Mouse (Mus musculus) MEL (cell line): ENCODE measurements around the gene Polr2h. TPM values are rescaled to one million over a fixed set of nuclear protein-coding genes. Genes with fewer than 3 reads are reported as not detected.
"Not testable (repeated sequence)": the region's sequence is repeated elsewhere in the genome, so short reads cannot be mapped to it uniquely, and the experiment has no call there.

Experiments used
- DNase-seq: peaks from one replicate; pipeline ENCODE4 v3.0.0; 2011; ENCODE audit warnings: low read depth, low spot score
- H3K27ac ChIP-seq: 2 replicates; pipeline ENCODE4 v1.5.1; 2012; ENCODE audit warnings: low read depth, mild to moderate bottlenecking, control low read depth, low read length, moderate library complexity; ENCODE audit not compliant: control insufficient read depth
- H3K27me3 ChIP-seq, 2 experiments: fragments of 150-350 bp in 1 of 2; sonication (generic) in 1 of 2; 2 replicates each; pipeline ENCODE4 v1.6.1; 2012; ENCODE audit warnings: low read length in 2 of 2, mild to moderate bottlenecking in 2 of 2, improper control_type of control experiment in 1 of 2, moderate library complexity in 1 of 2; ENCODE audit not compliant: insufficient read depth in 2 of 2, control insufficient read depth in 1 of 2
- H3K36me3 ChIP-seq, 2 experiments: 2 replicates each; pipeline ENCODE4 v1.6.1; 2012 to 2014; ENCODE audit warnings: low read length in 2 of 2, improper control_type of control experiment in 1 of 2, inconsistent platforms in 1 of 2, mild to moderate bottlenecking in 1 of 2; ENCODE audit not compliant: insufficient read depth in 2 of 2, control insufficient read depth in 1 of 2
- H3K4me1 ChIP-seq, 2 experiments: fragments of 150-350 bp in 1 of 2; sonication (generic) in 1 of 2; 2 replicates each; pipeline ENCODE4 v1.6.1; 2012; ENCODE audit warnings: low read length in 2 of 2, improper control_type of control experiment in 1 of 2, mild to moderate bottlenecking in 1 of 2; ENCODE audit not compliant: insufficient read depth in 2 of 2, control insufficient read depth in 1 of 2
- H3K4me3 ChIP-seq, 2 experiments: fragments of 150-350 bp in 1 of 2; sonication (generic) in 1 of 2; 2 replicates each; pipeline ENCODE4 v1.5.1; 2012; ENCODE audit warnings: low read depth in 2 of 2, low read length in 2 of 2, mild to moderate bottlenecking in 2 of 2, moderate library complexity in 2 of 2, control low read depth in 1 of 2, improper control_type of control experiment in 1 of 2; ENCODE audit not compliant: control insufficient read depth in 1 of 2, insufficient read depth in 1 of 2
- H3K79me2 ChIP-seq: 2 replicates; pipeline ENCODE4 v1.6.1; 2012; ENCODE audit warnings: mild to moderate bottlenecking, low read length, moderate library complexity; ENCODE audit not compliant: control insufficient read depth, poor library complexity, insufficient read depth
- H3K9ac ChIP-seq: 2 replicates; pipeline ENCODE4 v1.6.1; 2012; ENCODE audit warnings: low read depth, mild to moderate bottlenecking, control low read depth, low read length, moderate library complexity; ENCODE audit not compliant: control insufficient read depth, poor library complexity, severe bottlenecking
- H3K9me3 ChIP-seq: fragments of 150-350 bp; sonication (generic); replicated peaks from 2 replicates; pipeline ENCODE4 v1.6.1; 2012; ENCODE audit warnings: mild to moderate bottlenecking, low read length, improper control_type of control experiment, moderate library complexity; ENCODE audit not compliant: insufficient read depth
- BHLHE40 ChIP-seq: IDR thresholded peaks from 2 replicates; pipeline ENCODE4 v1.6.1; 2012; ENCODE audit warnings: low read depth, mild to moderate bottlenecking, inconsistent platforms, low read length, improper control_type of control experiment, borderline replicate concordance
- CHD1 ChIP-seq: IDR thresholded peaks from 2 replicates; pipeline ENCODE4 v1.6.1; 2012; ENCODE audit warnings: low read depth, mild to moderate bottlenecking, inconsistent platforms, low read length, improper control_type of control experiment
- CTCF ChIP-seq, 3 experiments: IDR thresholded peaks in 2 of 3; conservative IDR thresholded peaks in 1 of 3; 2 replicates each; pipeline ENCODE4 v1.5.1; 2011 to 2012; ENCODE audit warnings: low read length in 3 of 3, low read depth in 2 of 3, mild to moderate bottlenecking in 2 of 3, improper control_type of control experiment in 1 of 3, inconsistent platforms in 1 of 3, mixed read lengths in 1 of 3, moderate library complexity in 1 of 3; ENCODE audit not compliant: control insufficient read depth in 1 of 3, insufficient read depth in 1 of 3, poor library complexity in 1 of 3, severe bottlenecking in 1 of 3
- E2F4 ChIP-seq: IDR thresholded peaks from 2 replicates; pipeline ENCODE4 v1.6.1; 2011; ENCODE audit warnings: low read depth, low read length, improper control_type of control experiment, borderline replicate concordance
- ELF1 ChIP-seq: IDR thresholded peaks from 2 replicates; pipeline ENCODE4 v1.6.1; 2014; ENCODE audit warnings: low read depth, mild to moderate bottlenecking, inconsistent platforms, low read length, improper control_type of control experiment, moderate library complexity
- EP300 ChIP-seq, 2 experiments: IDR thresholded peaks; 2 replicates each; pipeline ENCODE4 v1.6.1; 2011; ENCODE audit warnings: improper control_type of control experiment in 2 of 2, low read length in 2 of 2, low read depth in 1 of 2, mild to moderate bottlenecking in 1 of 2
- ETS1 ChIP-seq: IDR thresholded peaks from 2 replicates; pipeline ENCODE4 v1.6.1; 2012; ENCODE audit warnings: low read depth, mild to moderate bottlenecking, inconsistent platforms, low read length, improper control_type of control experiment, moderate library complexity
- GABPA ChIP-seq: IDR thresholded peaks from 2 replicates; pipeline ENCODE4 v1.6.1; 2012; ENCODE audit warnings: low read depth, mild to moderate bottlenecking, inconsistent platforms, low read length, improper control_type of control experiment, moderate library complexity
- GATA1 ChIP-seq: IDR thresholded peaks from 2 replicates; pipeline ENCODE4 v1.6.1; 2011; ENCODE audit warnings: low read depth, low read length, improper control_type of control experiment
- HCFC1 ChIP-seq: IDR thresholded peaks from 2 replicates; pipeline ENCODE4 v1.6.1; 2012; ENCODE audit warnings: low read depth, mild to moderate bottlenecking, inconsistent platforms, low read length, improper control_type of control experiment, moderate library complexity
- MAFK ChIP-seq: IDR thresholded peaks from 2 replicates; pipeline ENCODE4 v1.6.1; 2011; ENCODE audit warnings: low read depth, mild to moderate bottlenecking, low read length, improper control_type of control experiment, borderline replicate concordance
- MAX ChIP-seq: IDR thresholded peaks from 2 replicates; pipeline ENCODE4 v1.6.1; 2011; ENCODE audit warnings: low read length, improper control_type of control experiment
- MAZ ChIP-seq: IDR thresholded peaks from 2 replicates; pipeline ENCODE4 v1.6.1; 2012; ENCODE audit warnings: low read depth, mild to moderate bottlenecking, inconsistent platforms, low read length, improper control_type of control experiment
- MXI1 ChIP-seq: IDR thresholded peaks from 2 replicates; pipeline ENCODE4 v1.6.1; 2011; ENCODE audit warnings: mild to moderate bottlenecking, low read depth, low read length, improper control_type of control experiment
- MYB ChIP-seq: IDR thresholded peaks from 2 replicates; pipeline ENCODE4 v1.6.1; 2011; ENCODE audit warnings: mild to moderate bottlenecking, low read depth, low read length, improper control_type of control experiment
- MYC ChIP-seq: IDR thresholded peaks from 2 replicates; pipeline ENCODE4 v1.6.1; 2011; ENCODE audit warnings: low read depth, mild to moderate bottlenecking, low read length, improper control_type of control experiment, moderate library complexity
- NELFE ChIP-seq: IDR thresholded peaks from 2 replicates; pipeline ENCODE4 v1.6.1; 2011; ENCODE audit warnings: low read depth, low read length, improper control_type of control experiment
- NRF1 ChIP-seq: IDR thresholded peaks from 2 replicates; pipeline ENCODE4 v1.6.1; 2014; ENCODE audit warnings: low read depth, mild to moderate bottlenecking, inconsistent platforms, low read length, improper control_type of control experiment, moderate library complexity; ENCODE audit not compliant: poor library complexity, insufficient read depth, severe bottlenecking
- POLR2A ChIP-seq, 2 experiments: IDR thresholded peaks; 2 replicates each; pipeline ENCODE4 v1.6.1; 2011 to 2012; ENCODE audit warnings: low read length in 2 of 2, mild to moderate bottlenecking in 2 of 2, control low read depth in 1 of 2, improper control_type of control experiment in 1 of 2, low read depth in 1 of 2, moderate library complexity in 1 of 2; ENCODE audit not compliant: control insufficient read depth in 1 of 2, insufficient read depth in 1 of 2, poor library complexity in 1 of 2
- POLR2AphosphoS2 ChIP-seq: IDR thresholded peaks from 2 replicates; pipeline ENCODE4 v1.6.1; 2011; ENCODE audit warnings: low read length, improper control_type of control experiment
- RAD21 ChIP-seq: IDR thresholded peaks from 2 replicates; pipeline ENCODE4 v1.6.1; 2011; ENCODE audit warnings: mild to moderate bottlenecking, low read depth, low read length, improper control_type of control experiment
- SIN3A ChIP-seq: IDR thresholded peaks from 2 replicates; pipeline ENCODE4 v1.6.1; 2012; ENCODE audit warnings: low read length, improper control_type of control experiment, inconsistent platforms
- SMC3 ChIP-seq: IDR thresholded peaks from 2 replicates; pipeline ENCODE4 v1.6.1; 2011; ENCODE audit warnings: low read depth, low read length, improper control_type of control experiment
- TAL1 ChIP-seq: IDR thresholded peaks from 2 replicates; pipeline ENCODE4 v1.6.1; 2012; ENCODE audit warnings: mild to moderate bottlenecking, inconsistent platforms, low read length, moderate library complexity, mixed read lengths
- TBP ChIP-seq: IDR thresholded peaks from 2 replicates; pipeline ENCODE4 v1.8.0; 2011; ENCODE audit warnings: low read depth, low read length, improper control_type of control experiment
- TCF12 ChIP-seq: IDR thresholded peaks from 2 replicates; pipeline ENCODE4 v1.6.1; 2014; ENCODE audit warnings: low read depth, mild to moderate bottlenecking, inconsistent platforms, low read length, improper control_type of control experiment, moderate library complexity
- UBTF ChIP-seq: IDR thresholded peaks from 2 replicates; pipeline ENCODE4 v1.6.1; 2012; ENCODE audit warnings: low read depth, mild to moderate bottlenecking, inconsistent platforms, low read length, improper control_type of control experiment, moderate library complexity, borderline replicate concordance; ENCODE audit not compliant: insufficient read depth
- USF1 ChIP-seq: IDR thresholded peaks from 2 replicates; pipeline ENCODE4 v1.6.1; 2014; ENCODE audit warnings: low read depth, mild to moderate bottlenecking, inconsistent platforms, low read length, improper control_type of control experiment, moderate library complexity
- ZMIZ1 ChIP-seq: IDR thresholded peaks from 2 replicates; pipeline ENCODE4 v1.6.1; 2012; ENCODE audit warnings: low read depth, mild to moderate bottlenecking, inconsistent platforms, low read length, improper control_type of control experiment, moderate library complexity
- polyA plus RNA-seq, 2 experiments: library from polyadenylated mRNA; stranded (reverse) in 1 of 2; unstranded in 1 of 2; fragments of >175 nt in 1 of 2; fragments of >200 nt in 1 of 2; gene quantifications; 2 replicates each; pipeline versions ENCODE4 v1.2.1 to v1.2.4; 2012; ENCODE audit warnings: low replicate concordance in 2 of 2, low read depth in 1 of 2; ENCODE audit not compliant: insufficient read length in 2 of 2, insufficient read depth in 1 of 2, missing spikeins in 1 of 2
- total RNA-seq: library from RNA; depleted of rRNA; stranded (reverse); fragments of 300-350 nt; gene quantifications from 2 replicates; pipeline ENCODE4 v1.2.3, GENCODE M21; 2012; rRNA removed

Gene Polr2h
- total RNA-seq = 174 and 180 TPM in 2 replicates
- polyA plus RNA-seq = 10 to 100 TPM in 1 of 2 experiments, not detected in 1; 95.4 TPM

DNA sequence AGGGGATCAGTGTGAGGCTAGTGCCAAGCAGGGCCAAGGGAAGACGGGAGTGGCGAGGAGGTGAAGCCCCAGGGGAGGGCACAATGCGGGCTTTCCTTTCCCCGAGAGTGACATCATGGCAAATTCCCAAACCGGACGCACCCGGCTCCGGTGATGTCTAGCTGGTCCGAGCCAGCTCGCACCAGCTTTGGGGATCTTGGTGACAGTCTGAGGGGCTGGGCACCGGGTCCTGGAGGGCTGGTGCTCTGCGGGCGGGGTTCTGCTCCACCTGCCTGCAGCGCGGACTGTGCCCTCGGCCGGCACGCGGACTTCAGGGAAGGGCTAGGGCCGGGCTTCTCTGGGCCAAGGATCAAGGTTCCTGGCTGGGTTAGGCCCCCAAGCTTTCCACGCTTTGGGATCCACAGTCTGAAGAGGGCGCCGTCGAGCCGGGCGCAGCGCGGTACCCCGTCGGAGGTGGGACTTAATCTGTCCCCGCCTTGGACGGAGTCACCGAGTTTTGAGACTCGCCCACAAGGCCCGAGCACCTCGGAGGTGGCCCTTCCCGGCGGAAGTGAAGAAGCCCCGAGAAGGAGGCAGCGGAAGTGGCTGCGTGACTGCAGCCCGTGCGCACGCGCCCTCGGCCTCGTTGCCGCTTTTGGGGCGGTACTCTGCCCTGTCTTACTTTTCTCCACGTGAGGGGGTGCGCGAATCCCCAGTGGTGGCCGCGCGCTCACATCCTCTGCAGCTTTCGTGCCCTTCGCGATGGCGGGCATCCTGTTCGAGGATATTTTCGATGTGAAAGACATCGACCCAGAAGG lies at the start of gene Polr2h, which contains the start of gene Clcn2:
Gene Polr2h (plus strand): TSS at position 485 of the 797 bp plus-strand sequence.
Gene Clcn2 (minus strand): TSS at position 566 of the 797 bp plus-strand sequence.
- TF ChIP-seq TAL1 (no peak), MYC (peak; percentile 93), MAFK (no peak), SMC3 (peak; percentile 21; the same call in 1 of the 2 replicates), ZMIZ1 (0 out of 2 replicates have a peak, but pooled peaks have one; percentile 53), RAD21 (peak; percentile 22), MYB (no peak), TBP (peak; percentile 73), MAX (peak; percentile 90), NELFE (peak; percentile 89), ETS1 (peak; percentile 38; the same call in 1 of the 2 replicates), EP300 (IDR thresholded peaks at IDR 0.05; ENCODE audit: low read depth in 1 of 2, low read length in 2 of 2) (no peak), HCFC1 (peak; percentile 89), TCF12 (peak; percentile 27; the same call in 1 of the 2 replicates), E2F4 (no peak), ELF1 (peak; percentile 85), MAZ (peak; percentile 27; the same call in 1 of the 2 replicates), GABPA (no peak), BHLHE40 (peak; percentile 70; the same call in 1 of the 2 replicates), CTCF (IDR thresholded peaks at IDR 0.05 in 2 of 3, conservative IDR thresholded peaks at IDR 0.05 in 1 of 3; ENCODE audit: control insufficient read depth in 1 of 3, insufficient read depth in 1 of 3, low read depth in 2 of 3, low read length in 3 of 3, poor library complexity in 1 of 3, severe bottlenecking in 1 of 3) (peak in 2 of 3 experiments; percentile 77 to 84; a peak in 5 of 6 replicates), NRF1 (peak; percentile 94), USF1 (peak; percentile 79), POLR2AphosphoS2 (peak; percentile 83; the same call in 1 of the 2 replicates), POLR2A (IDR thresholded peaks at IDR 0.05; ENCODE audit: control insufficient read depth in 1 of 2, insufficient read depth in 1 of 2, low read depth in 1 of 2, low read length in 2 of 2, poor library complexity in 1 of 2) (peak; percentile 79 to 82), SIN3A (peak; percentile 88), CHD1 (no peak), UBTF (no peak), GATA1 (no peak), MXI1 (peak; percentile 97)
- Histone ChIP-seq H3K4me1 (peaks cover 0 to 17% of the 10 kb centered on the region in 2 experiments; a peak in 3 of 4 replicates), H3K27me3 (no peaks in the 10 kb centered on the region)

DNA sequence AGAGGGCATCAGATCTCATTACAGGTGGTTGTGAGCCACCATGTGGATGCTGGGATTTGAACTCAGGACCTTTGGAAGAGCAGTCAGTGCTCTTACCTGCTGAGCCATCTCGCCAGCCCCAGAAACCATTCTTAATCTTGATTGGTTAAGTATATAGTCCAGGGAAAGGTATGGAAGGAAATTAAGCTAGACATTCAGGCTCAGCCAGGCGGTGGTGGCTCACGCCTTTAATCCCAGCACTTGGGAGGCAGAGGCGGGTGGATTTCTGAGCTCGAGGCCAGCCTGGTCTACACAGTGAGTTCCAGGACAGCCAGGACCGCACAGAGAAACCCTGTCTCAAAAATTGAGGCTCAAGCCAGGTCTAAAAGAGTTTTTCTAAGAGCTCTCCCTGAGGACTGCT lies 49.5 kb upstream of the Polr2h start, which contains the start of gene Eif4g1:
Gene Eif4g1 (plus strand): TSS at position 301 of the 400 bp plus-strand sequence.
- H3K27ac ChIP-seq, DNase-seq, H3K9me3 ChIP-seq, H3K9ac ChIP-seq, H3K36me3 ChIP-seq, H3K27me3 ChIP-seq, H3K79me2 ChIP-seq, H3K4me3 ChIP-seq, H3K4me1 ChIP-seq: not testable (repeated sequence)

More for the DNA sequence above, at the start of gene Polr2h, which contains the start of gene Clcn2:
- Histone ChIP-seq H3K9me3 (no peaks in the 10 kb centered on the region), H3K27ac (peak within 1 kb of the TSS; percentile 88), H3K36me3 (peaks cover 0 to 9% of the 10 kb centered on the region in 2 experiments; a peak in 3 of 4 replicates), H3K9ac (peak within 1 kb of the TSS; percentile 89), H3K79me2 (peaks cover 7% of the 10 kb centered on the region), H3K4me3 (peak within 1 kb of the TSS; percentile 87 to 89)
- DNase-seq = peak; percentile 99
